Mouse (Mus musculus): Measurements from ENCODE around the gene Rbms1.

- TF ChIP-seq MYOD1 (IDR thresholded peaks at IDR 0.05; ENCODE audit: control insufficient read depth, insufficient read length, low read depth), result no peak
- TF ChIP-seq FOSL1 (IDR thresholded peaks at IDR 0.05; ENCODE audit: insufficient read depth, low read length, poor library complexity, severe bottlenecking), result no peak
Measured at GRCm38 (mm10) chr2:60712891-60713290, 250.1 kb downstream of the Rbms1 start.

All from C2C12 (cell line).